Mouse (Mus musculus) frontal cortex, postnatal 25 days (tissue): ENCODE data around the gene Ufc1.
A peak's percentile ranks its signal among the peaks of the same experiment; 100 is the strongest.

Source experiments
- DNase-seq, 2 experiments: peaks; one replicate each; pipeline ENCODE4 v3.0.0; 2022; ENCODE audit warnings: low spot score in 2 of 2

Ufc1 gene

GRCm38 (mm10) chr1:171271196-171271595, 23.6 kb downstream of the Ufc1 start:
- DNase-seq: no peak

DNA sequence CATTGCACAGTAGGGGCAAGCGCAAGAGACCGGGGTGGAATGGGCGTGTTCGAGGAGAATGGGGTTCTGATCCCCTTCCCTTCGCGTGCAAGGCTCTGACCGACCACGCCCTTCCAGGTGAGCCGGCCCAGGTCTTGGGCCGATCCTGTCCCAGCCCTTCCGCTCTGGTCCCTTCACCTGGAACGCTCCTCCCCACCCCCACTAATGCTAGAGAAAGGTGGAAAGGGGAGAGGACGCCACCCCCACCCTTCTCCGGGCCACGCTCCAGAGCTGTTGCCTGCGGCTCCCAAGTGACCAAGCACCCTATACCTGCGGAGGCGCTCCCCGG, 24.3 kb downstream of the Ufc1 start:
- no peak for DNase-seq

GRCm38 (mm10) chr1:171269848-171270572, 24.8 kb downstream of the Ufc1 start, which contains the start of gene B4galt3:
B4galt3 (plus strand) TSS chr1:171270328.
- peak; percentile 93 to 95 for DNase-seq

GRCm38 (mm10) chr1:171268341-171268740, 26.5 kb downstream of the Ufc1 start:
- no peak for DNase-seq

DNA sequence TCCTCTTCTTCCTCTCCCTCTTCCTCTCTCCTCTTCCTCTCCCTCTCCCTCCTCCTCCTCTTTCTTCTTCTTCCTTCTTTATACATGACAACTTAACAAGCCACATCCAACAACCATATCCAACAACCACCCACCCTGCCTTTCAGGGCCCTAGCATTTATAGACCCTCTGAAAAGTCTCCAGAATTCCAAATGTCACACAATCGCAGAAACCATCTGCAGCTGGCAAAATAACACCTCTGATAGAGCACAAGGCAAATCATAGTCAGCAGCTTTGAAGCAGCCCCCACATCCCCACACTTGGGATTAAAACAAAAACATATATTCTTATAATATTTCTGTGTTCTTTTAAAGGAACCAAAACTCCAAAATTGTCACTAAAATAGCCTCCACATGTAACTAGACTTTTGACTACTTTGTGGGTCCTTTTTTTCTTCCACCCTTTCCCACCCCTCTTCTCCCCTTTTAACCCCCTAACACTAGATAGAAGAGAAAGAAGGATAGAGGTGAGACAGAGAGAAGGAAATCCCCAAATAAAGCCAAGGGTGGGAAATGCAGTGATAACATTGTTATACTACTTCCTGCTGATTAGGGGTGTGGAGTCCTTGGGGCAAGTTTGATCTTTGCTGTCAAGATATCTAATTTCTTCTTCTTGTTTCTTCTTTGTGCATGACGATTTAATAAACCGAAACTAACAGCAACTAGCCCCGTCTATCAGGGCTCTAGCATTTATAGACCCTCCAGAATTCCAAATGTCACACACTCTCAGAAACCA, 28.7 kb downstream of the Ufc1 start:
- DNase-seq: no peak

GRCm38 (mm10) chr1:171263666-171264461, 31.0 kb downstream of the Ufc1 start:
- no peak for DNase-seq

GRCm38 (mm10) chr1:171263185-171263611, 31.6 kb downstream of the Ufc1 start:
- no peak for DNase-seq

DNA sequence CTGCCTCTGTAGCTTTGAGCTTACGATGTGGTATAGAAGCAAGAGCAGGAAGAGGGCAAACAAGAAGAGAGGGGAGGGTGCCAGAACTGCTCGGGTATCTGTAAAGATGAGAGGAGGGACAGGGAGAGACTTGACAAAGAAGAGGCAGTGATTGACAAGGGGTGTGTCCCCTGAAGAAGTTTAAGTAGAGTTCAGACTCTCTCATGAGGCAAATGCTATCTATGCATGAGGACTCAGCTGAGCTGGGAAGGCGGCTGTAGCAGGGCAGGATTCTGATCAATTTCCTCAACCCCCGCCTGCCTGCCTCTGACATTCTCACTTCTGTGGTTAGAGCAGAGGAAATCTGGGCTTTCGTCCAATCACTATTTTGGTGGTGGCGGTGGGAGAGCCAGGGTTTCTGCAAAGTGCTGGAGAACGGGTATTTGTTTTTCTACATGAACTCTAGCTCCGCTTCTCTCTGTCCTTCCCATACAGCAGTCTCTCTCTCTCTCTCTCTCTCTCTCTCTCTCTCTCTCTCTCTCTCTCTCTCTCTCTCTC, 32.2 kb downstream of the Ufc1 start:
- peak; percentile 60 to 78 for DNase-seq

- no peak for DNase-seq
These were observed 34.5 kb downstream of the Ufc1 start for GRCm38 (mm10) chr1:171260316-171260715.

DNA sequence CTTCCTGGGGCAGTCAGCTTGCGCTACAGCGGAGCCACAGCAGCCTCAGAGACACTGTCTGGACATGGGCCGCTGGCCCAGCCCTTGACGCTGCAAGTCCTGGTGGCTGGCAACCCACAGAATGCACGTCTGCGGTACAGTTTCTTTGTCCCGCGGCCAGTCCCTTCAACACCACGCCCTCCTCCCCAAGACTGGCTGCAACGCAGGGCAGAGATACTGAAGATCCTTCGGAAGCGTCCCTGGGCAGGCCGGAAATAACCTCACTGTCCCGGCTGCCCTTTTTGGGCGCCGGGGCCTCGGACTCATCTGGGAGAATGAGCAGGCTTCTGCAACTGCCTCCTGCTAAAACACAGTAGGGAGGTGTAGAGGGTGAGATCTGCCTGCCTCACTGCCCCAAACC, 35.9 kb downstream of the Ufc1 start:
- no peak for DNase-seq

GRCm38 (mm10) chr1:171257781-171258180, 37.0 kb downstream of the Ufc1 start:
- no peak for DNase-seq

- peak; percentile 48 to 55 for DNase-seq
These were observed 37.8 kb downstream of the Ufc1 start for GRCm38 (mm10) chr1:171256937-171257548.

DNA sequence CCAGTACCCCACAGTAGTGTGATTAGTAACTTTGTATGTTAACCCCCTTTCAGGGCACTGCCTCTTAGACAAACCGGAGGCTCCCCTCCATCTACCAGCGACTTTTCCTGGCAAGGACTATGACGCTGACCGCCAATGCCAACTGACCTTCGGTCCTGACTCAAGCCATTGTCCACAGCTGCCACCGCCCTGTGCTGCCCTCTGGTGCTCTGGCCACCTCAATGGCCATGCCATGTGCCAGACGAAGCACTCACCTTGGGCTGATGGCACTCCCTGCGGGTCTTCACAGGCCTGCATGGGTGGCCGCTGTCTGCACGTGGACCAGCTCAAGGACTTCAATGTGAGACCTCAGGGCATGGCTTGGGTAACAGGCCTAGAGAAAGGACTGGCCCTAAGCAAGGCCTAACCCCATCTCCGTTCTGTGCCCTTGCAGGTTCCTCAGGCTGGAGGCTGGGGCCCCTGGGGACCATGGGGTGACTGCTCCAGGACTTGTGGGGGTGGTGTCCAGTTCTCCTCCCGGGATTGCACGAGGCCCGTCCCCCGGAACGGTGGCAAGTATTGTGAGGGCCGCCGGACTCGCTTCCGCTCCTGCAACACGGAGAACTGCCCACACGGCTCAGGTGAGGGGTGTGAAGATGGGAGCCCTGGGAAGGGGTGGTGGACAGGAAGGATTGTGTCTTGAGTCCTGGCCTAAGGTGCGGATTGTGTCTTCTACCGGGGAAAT, 38.6 kb downstream of the Ufc1 start:
- no peak for DNase-seq

DNA sequence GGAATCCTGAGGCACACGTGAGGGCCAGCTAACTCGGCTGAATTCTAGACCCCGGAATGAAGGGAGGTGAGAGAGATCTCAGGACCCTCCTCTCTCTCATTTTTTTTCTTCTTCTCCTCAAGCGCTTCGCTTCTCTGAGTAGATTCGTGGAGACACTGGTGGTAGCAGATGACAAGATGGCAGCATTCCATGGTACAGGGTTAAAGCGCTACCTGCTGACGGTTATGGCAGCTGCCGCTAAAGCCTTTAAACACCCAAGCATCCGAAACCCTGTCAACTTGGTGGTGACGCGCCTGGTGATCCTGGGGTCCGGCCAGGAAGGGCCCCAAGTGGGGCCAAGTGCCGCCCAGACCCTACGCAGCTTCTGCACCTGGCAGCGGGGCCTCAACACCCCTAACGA, 42.4 kb downstream of the Ufc1 start:
- DNase-seq: no peak

DNA sequence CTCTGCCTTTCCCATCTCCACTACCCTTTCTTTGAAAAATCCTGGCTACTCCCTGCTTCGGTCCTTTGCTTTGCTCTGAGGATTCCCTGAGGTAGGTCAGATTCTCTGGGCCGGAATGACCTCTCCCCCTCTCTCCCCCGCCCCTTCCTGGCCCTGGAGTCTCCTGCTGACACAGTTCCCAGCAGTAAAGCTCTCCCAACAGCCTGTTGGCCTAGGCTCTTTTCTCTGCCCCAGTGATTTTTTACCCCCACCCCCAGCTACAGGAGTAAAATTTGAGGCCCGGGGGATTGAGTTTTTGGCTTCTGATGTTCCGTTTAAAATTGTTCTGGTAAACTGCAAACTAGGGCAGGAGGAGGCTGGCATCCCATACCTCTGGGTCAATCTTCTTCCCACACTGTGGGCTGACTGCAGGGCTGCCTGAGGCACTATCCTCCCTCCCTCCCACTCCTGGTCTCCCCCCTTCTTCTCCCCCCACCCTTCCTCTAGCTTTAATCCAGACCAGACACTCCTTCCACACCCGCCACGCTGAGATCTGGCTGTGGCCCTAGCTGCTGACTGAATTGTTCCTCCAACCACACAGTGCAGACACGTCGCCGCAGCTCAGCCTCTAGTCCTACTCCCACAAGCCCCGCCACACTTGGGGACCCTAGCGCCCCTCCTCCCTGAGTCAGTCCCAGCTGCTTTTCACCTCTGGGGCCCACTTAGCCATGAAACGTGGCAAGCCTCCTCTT, 43.1 kb downstream of the Ufc1 start:
- no peak for DNase-seq

DNA sequence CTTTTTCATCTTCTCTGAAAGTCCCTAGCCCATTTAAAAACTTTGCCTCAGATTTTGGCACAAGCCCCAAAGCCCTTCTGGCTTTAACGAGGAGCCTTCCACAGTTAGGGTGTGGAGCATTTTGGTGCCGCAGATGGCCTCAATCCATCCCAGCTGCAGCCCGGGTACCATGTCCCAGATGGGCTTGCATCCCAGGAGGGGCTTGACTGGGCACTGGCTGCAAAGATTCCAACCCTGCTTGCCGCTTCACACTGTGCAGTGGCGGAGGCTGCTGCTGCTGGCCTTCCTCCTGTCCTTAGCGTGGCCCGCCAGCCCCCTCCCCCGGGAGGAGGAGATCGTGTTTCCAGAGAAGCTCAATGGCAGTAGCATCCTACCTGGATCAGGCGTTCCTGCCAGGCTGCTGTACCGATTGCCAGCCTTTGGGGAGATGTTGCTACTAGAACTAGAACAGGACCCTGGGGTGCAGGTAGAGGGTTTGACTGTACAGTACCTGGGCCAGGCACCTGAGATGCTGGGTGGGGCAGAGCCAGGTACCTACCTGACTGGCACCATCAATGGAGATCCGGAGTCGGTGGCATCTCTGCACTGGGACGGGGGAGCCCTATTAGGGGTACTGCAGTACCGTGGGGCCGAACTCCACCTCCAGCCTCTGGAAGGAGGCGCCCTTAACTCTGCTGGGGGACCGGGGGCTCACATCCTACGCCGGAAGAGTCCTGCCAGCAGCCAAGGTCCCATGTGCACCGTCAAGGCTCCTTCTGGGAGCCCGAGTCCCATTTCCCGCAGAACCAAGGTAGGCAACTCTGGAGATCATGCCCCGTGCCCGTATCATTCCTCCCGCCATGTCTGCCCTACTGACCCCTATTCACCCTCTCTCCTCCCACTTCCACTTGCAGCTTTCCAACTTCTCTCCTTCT, 43.9 kb downstream of the Ufc1 start, which contains the start of gene Ndufs2:
Gene Ndufs2 (minus strand): TSS at position 709 of the 914 bp plus-strand sequence.
- DNase-seq: no peak

DNA sequence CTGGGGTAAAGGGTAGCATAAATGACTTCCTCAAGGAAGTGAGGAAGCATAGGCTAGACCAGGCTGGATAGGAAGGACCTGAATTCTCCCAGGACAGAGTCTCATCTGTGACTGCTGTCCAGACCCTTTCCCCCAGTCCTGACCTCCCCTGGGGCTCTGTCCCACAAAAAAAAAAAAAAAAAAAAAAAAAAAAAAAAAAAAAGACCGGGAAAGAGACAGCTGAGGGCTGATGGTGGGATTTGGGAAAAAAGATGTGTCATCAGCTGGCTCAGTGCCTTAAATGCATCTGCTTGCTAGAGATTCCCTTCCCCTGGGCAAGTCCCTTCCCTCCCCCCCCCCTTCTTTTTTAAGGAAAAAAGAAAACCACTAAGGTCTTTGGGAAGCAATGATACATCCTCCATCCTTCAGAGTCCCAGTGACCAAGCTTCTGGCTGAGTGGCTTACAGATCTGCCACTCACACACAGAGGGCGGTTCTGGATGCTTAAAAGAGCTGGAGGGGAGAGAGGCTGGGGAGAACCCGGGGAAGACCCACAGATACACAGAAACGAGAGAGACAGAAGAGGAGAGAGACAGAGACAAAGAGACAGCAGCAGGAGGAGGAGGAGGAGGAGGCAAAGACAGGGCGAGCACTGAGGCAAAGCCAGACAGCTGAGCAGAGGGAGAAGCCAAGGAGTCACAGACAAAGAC, 44.8 kb downstream of the Ufc1 start, which contains the start of gene Adamts4:
Gene Adamts4 (plus strand): TSS at position 509 of the 688 bp plus-strand sequence.
- DNase-seq: peak in 1 of 2 experiments; percentile 29
